ENCODE assay signal across 12 mouse cellular contexts in the genomic region with DNA sequence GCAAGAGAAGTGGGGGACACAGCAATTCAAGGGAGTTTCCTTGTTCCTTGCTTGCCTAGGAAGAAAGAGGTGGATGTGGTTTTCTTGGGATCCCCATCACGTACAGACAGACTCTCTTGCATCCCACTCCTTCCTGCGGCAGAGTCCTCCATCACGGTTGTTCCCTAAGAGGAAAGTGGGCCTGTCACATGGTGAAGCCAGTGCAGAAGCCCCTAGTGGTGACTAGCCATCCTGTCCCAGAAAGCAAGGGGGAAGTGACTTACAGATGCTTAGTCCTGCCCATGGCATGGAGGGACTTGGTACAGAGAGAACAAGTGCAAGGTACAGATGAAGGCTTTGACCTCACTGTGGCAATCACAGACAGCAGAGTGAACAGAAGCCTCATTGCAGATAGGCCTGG.
DNase-seq lines count a peak whose midpoint lies in the region; ATAC-seq and TF ChIP-seq lines count a peak whose summit lies in the region.
"Had no signal": no experiment of that assay in that cellular context is flagged by ENCODE, and none has a peak within 500 bp of the region (broad histone marks: within the 10 kb centered on the region; RNA-seq: fewer than 3 reads in every experiment).

No protein-coding gene starts in this region.

- TF ChIP-seq EP300 in lung, postnatal 0 days (IDR thresholded peaks at IDR 0.05), result no peak

- 64% methylated on average over 3 of the region's 3 CpGs for WGBS in forebrain, postnatal 0 days
- 74% methylated on average over 3 of the region's 3 CpGs for WGBS in forebrain, embryonic 14.5 days
- WGBS in intestine, postnatal 0 days, result 76% methylated on average over 3 of the region's 3 CpGs
- 78% methylated on average over 3 of the region's 3 CpGs for WGBS in intestine, embryonic 15.5 days
- 68% methylated on average over 3 of the region's 3 CpGs for WGBS in lung, postnatal 0 days

- ATAC-seq in forebrain, postnatal 0 days, result 0 out of 2 replicates have a peak, but pooled peaks have one; percentile 27
- no peak for ATAC-seq in forebrain, embryonic 14.5 days
- 0 out of 2 replicates have a peak, but pooled peaks have one; percentile 32 for ATAC-seq in intestine, postnatal 0 days
- no peak for ATAC-seq in intestine, embryonic 15.5 days
- ATAC-seq in lung, postnatal 0 days, result no peak

- H3K36me3 ChIP-seq in forebrain, postnatal 0 days (ENCODE audit: insufficient read depth), result no peaks in the 10 kb centered on the region
- no peaks in the 10 kb centered on the region for H3K36me3 ChIP-seq in forebrain, embryonic 14.5 days (ENCODE audit: control insufficient read depth, insufficient read depth, low read length)
- no peaks in the 10 kb centered on the region for H3K36me3 ChIP-seq in intestine, postnatal 0 days (ENCODE audit: control insufficient read depth, insufficient read depth)
- no peaks in the 10 kb centered on the region for H3K36me3 ChIP-seq in intestine, embryonic 15.5 days
- no peaks in the 10 kb centered on the region for H3K36me3 ChIP-seq in lung, postnatal 0 days (ENCODE audit: insufficient read depth, low read length)
- H3K36me3 ChIP-seq: hindbrain, embryonic 13.5 days; liver, embryonic 15.5 days had no signal

- H3K4me2 ChIP-seq in forebrain, postnatal 0 days (ENCODE audit: low read depth), result no peak overlapping the region
- H3K4me2 ChIP-seq in forebrain, embryonic 14.5 days (ENCODE audit: low read length), result no peak overlapping the region
- H3K4me2 ChIP-seq in intestine, postnatal 0 days (replicated peaks; ENCODE audit: low read depth), result no peak overlapping the region
- H3K4me2 ChIP-seq in intestine, embryonic 15.5 days (replicated peaks), result no peak overlapping the region
- H3K4me2 ChIP-seq in lung, postnatal 0 days (replicated peaks; ENCODE audit: low read depth, low read length), result no peak overlapping the region
- H3K4me2 ChIP-seq: hindbrain, embryonic 13.5 days; liver, embryonic 15.5 days had no signal

- H3K9me3 ChIP-seq in forebrain, postnatal 0 days (ENCODE audit: low read length), result no peaks in the 10 kb centered on the region
- no peaks in the 10 kb centered on the region for H3K9me3 ChIP-seq in forebrain, embryonic 14.5 days (replicated peaks; ENCODE audit: control insufficient read depth, low read length)
- H3K9me3 ChIP-seq in intestine, postnatal 0 days (ENCODE audit: control insufficient read depth), result no peaks in the 10 kb centered on the region
- no peaks in the 10 kb centered on the region for H3K9me3 ChIP-seq in intestine, embryonic 15.5 days
- H3K9me3 ChIP-seq in lung, postnatal 0 days (ENCODE audit: low read length), result no peaks in the 10 kb centered on the region
- H3K9me3 ChIP-seq: hindbrain, embryonic 13.5 days; liver, embryonic 15.5 days had no signal

- H3K4me1 ChIP-seq in forebrain, postnatal 0 days (ENCODE audit: insufficient read depth), result no peaks in the 10 kb centered on the region
- peaks cover 4% of the 10 kb centered on the region; the same call in 1 of the 2 replicates for H3K4me1 ChIP-seq in forebrain, embryonic 14.5 days (ENCODE audit: control insufficient read depth, insufficient read depth, low read length)
- no peaks in the 10 kb centered on the region for H3K4me1 ChIP-seq in intestine, postnatal 0 days (replicated peaks; ENCODE audit: control insufficient read depth, insufficient read depth, low read length)
- H3K4me1 ChIP-seq in intestine, embryonic 15.5 days (replicated peaks), result no peaks in the 10 kb centered on the region
- H3K4me1 ChIP-seq in lung, postnatal 0 days (ENCODE audit: insufficient read depth, low read depth, low read length), result 0 out of 2 replicates have a peak, but pooled peaks cover 3% of the 10 kb centered on the region
- H3K4me1 ChIP-seq: liver, embryonic 15.5 days had no signal

- DNase-seq in forebrain, postnatal 0 days, result no peak
- DNase-seq in forebrain, embryonic 14.5 days (ENCODE audit: low spot score), result no peak
- no peak for DNase-seq in lung, postnatal 0 days (ENCODE audit: low spot score)
- no peak for DNase-seq in lung, adult 18-20 months
- DNase-seq in retina, embryonic 14.5 days (ENCODE audit: low spot score), result peak; percentile 52
- no peak for DNase-seq in right cerebral cortex, postnatal 25 days
- DNase-seq: thymus, adult 18-20 months had no signal

- H3K27me3 ChIP-seq in forebrain, postnatal 0 days (ENCODE audit: insufficient read depth, low read length), result no peaks in the 10 kb centered on the region
- no peaks in the 10 kb centered on the region for H3K27me3 ChIP-seq in forebrain, embryonic 14.5 days (replicated peaks; ENCODE audit: control insufficient read depth, insufficient read depth, low read length)
- H3K27me3 ChIP-seq in intestine, postnatal 0 days (replicated peaks; ENCODE audit: control insufficient read depth, insufficient read depth, low read length), result no peaks in the 10 kb centered on the region
- H3K27me3 ChIP-seq in intestine, embryonic 15.5 days (replicated peaks), result no peaks in the 10 kb centered on the region
- H3K27me3 ChIP-seq in lung, postnatal 0 days (replicated peaks; ENCODE audit: insufficient read depth, low read length), result no peaks in the 10 kb centered on the region
- H3K27me3 ChIP-seq: liver, embryonic 15.5 days had no signal

- no peak overlapping the region for H3K9ac ChIP-seq in forebrain, postnatal 0 days
- H3K9ac ChIP-seq in forebrain, embryonic 14.5 days (ENCODE audit: low read length), result no peak overlapping the region
- no peak overlapping the region for H3K9ac ChIP-seq in intestine, postnatal 0 days (ENCODE audit: low read depth, low read length)
- no peak overlapping the region for H3K9ac ChIP-seq in intestine, embryonic 15.5 days
- H3K9ac ChIP-seq in lung, postnatal 0 days (replicated peaks; ENCODE audit: low read depth), result no peak overlapping the region
- H3K9ac ChIP-seq: hindbrain, embryonic 13.5 days; liver, embryonic 15.5 days had no signal

- H3K27ac ChIP-seq in forebrain, postnatal 0 days (ENCODE audit: low read depth, low read length), result no peak overlapping the region
- H3K27ac ChIP-seq in forebrain, embryonic 14.5 days (ENCODE audit: low read depth, low read length), result no peak overlapping the region
- no peak overlapping the region for H3K27ac ChIP-seq in intestine, postnatal 0 days (ENCODE audit: low read depth, low read length)
- no peak overlapping the region for H3K27ac ChIP-seq in intestine, embryonic 15.5 days
- no peak overlapping the region for H3K27ac ChIP-seq in lung, postnatal 0 days (ENCODE audit: low read length)
- H3K27ac ChIP-seq: liver, embryonic 15.5 days had no signal

- no peak overlapping the region for H3K4me3 ChIP-seq in forebrain, postnatal 0 days (ENCODE audit: low read depth, low read length)
- H3K4me3 ChIP-seq in forebrain, embryonic 14.5 days (ENCODE audit: low read depth, low read length), result no peak overlapping the region
- no peak overlapping the region for H3K4me3 ChIP-seq in intestine, postnatal 0 days (ENCODE audit: low read depth, low read length)
- H3K4me3 ChIP-seq in intestine, embryonic 15.5 days (replicated peaks), result no peak overlapping the region
- no peak overlapping the region for H3K4me3 ChIP-seq in lung, postnatal 0 days (ENCODE audit: low read depth, low read length)
- H3K4me3 ChIP-seq: hindbrain, embryonic 13.5 days; liver, embryonic 15.5 days; myocyte had no signal

- TF ChIP-seq CTCF in forebrain, postnatal 0 days (IDR thresholded peaks at IDR 0.05; ENCODE audit: low read depth), result peak; percentile 52
- TF ChIP-seq CTCF in intestine, postnatal 0 days (IDR thresholded peaks at IDR 0.05; ENCODE audit: low read depth), result peak; percentile 36
- peak; percentile 24; the same call in 1 of the 2 replicates for TF ChIP-seq CTCF in lung, postnatal 0 days (IDR thresholded peaks at IDR 0.05)

Comparison
In these comparisons a context has a peak if more than half of its experiments do, and no peak if none do; other contexts are left out.
1. ATAC-seq: peak in forebrain, postnatal 0 days (single experiment) and intestine, postnatal 0 days (single experiment); none in forebrain, embryonic 14.5 days (single experiment), intestine, embryonic 15.5 days (single experiment) and lung, postnatal 0 days (single experiment).
2. Peak in every context shown above with its lines, with median percentiles within 50 percentile points of each other: CTCF ChIP-seq.